Mouse (Mus musculus): ENCODE results near the gene Rbfox1. TPM values are rescaled to one million over a fixed set of nuclear protein-coding genes. Genes with fewer than 3 reads are reported as not detected.

Gene Rbfox1
- polyA plus RNA-seq, 1 experiment from 2014 or later: 4.6 TPM

DNA sequence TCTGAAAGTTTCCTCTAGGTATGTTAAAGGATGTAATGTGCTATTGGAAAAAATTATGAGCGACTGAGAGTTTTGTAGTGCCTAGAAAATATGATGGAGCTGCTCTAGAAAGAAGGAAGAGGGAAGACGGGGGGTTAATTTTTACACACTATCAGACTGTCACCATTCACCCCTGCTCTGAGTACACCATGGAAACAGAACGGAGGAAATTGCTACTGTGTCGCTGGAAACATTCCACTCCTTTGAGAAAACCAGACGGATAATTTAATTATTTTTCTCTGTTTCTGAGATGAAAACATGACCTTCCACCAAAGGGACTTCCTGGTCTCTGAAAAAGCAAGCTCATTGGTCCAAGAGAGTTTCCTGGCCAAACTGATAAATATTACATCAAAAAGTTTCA is 1077.4 kb downstream of the Rbfox1 start:
- 42% methylated on average over 5 of the region's 5 CpGs for WGBS
- H3K36me3 ChIP-seq (ENCODE audit: control insufficient read depth, insufficient read depth, low read length): no peaks in the 10 kb centered on the region

GRCm38 (mm10) chr16:6963533-6963932 is 1078.4 kb downstream of the Rbfox1 start:
- WGBS: 73% methylated on average over 4 of the region's 4 CpGs

More for the DNA sequence above, 1077.4 kb downstream of the Rbfox1 start:
- H3K4me2 ChIP-seq (ENCODE audit: low read depth, low read length, severe bottlenecking): no peak overlapping the region
- peaks cover 63% of the 10 kb centered on the region for H3K27me3 ChIP-seq (ENCODE audit: control insufficient read depth, insufficient read depth, low read length)
- H3K27ac ChIP-seq (ENCODE audit: low read depth, low read length): no peak overlapping the region
- no peak overlapping the region for H3K9ac ChIP-seq (ENCODE audit: low read length)
- peaks cover 10% of the 10 kb centered on the region; the same call in 1 of the 2 replicates for H3K4me1 ChIP-seq (replicated peaks; ENCODE audit: control insufficient read depth, insufficient read depth, low read length)
- no peaks in the 10 kb centered on the region for H3K9me3 ChIP-seq (ENCODE audit: control insufficient read depth, low read length)
- ATAC-seq (replicated peaks; ENCODE audit: low FRiP score) (no peak), DNase-seq (ENCODE audit: low spot score) (no peak)
- H3K4me3 ChIP-seq (ENCODE audit: low read depth, low read length): no peak overlapping the region

GRCm38 (mm10) chr16:6964720-6965583 is 1079.8 kb downstream of the Rbfox1 start:
- Histone ChIP-seq H3K4me2 (ENCODE audit: low read depth, low read length, severe bottlenecking) (no peak overlapping the region), H3K4me3 (ENCODE audit: low read depth, low read length) (no peak overlapping the region), H3K9ac (ENCODE audit: low read length) (no peak overlapping the region), H3K9me3 (ENCODE audit: control insufficient read depth, low read length) (no peaks in the 10 kb centered on the region), H3K27me3 (ENCODE audit: control insufficient read depth, insufficient read depth, low read length) (peaks cover 59% of the 10 kb centered on the region), H3K36me3 (ENCODE audit: control insufficient read depth, insufficient read depth, low read length) (no peaks in the 10 kb centered on the region), H3K27ac (ENCODE audit: low read depth, low read length) (no peak overlapping the region), H3K4me1 (replicated peaks; ENCODE audit: control insufficient read depth, insufficient read depth, low read length) (peaks cover 10% of the 10 kb centered on the region; the same call in 1 of the 2 replicates)
- ATAC-seq (replicated peaks; ENCODE audit: low FRiP score): peak; percentile 69
- 3% methylated on average over 8 of the region's 8 CpGs for WGBS
- peak; percentile 55 for DNase-seq (ENCODE audit: low spot score)

More at GRCm38 (mm10) chr16:6963533-6963932, 1078.4 kb downstream of the Rbfox1 start:
- Histone ChIP-seq H3K27me3 (ENCODE audit: control insufficient read depth, insufficient read depth, low read length) (peaks cover 62% of the 10 kb centered on the region), H3K4me3 (ENCODE audit: low read depth, low read length) (no peak overlapping the region), H3K27ac (ENCODE audit: low read depth, low read length) (no peak overlapping the region), H3K4me2 (ENCODE audit: low read depth, low read length, severe bottlenecking) (no peak overlapping the region), H3K4me1 (replicated peaks; ENCODE audit: control insufficient read depth, insufficient read depth, low read length) (peaks cover 10% of the 10 kb centered on the region; the same call in 1 of the 2 replicates), H3K9ac (ENCODE audit: low read length) (no peak overlapping the region), H3K36me3 (ENCODE audit: control insufficient read depth, insufficient read depth, low read length) (no peaks in the 10 kb centered on the region), H3K9me3 (ENCODE audit: control insufficient read depth, low read length) (no peaks in the 10 kb centered on the region)
- DNase-seq (ENCODE audit: low spot score): no peak
- no peak for ATAC-seq (replicated peaks; ENCODE audit: low FRiP score)

DNA sequence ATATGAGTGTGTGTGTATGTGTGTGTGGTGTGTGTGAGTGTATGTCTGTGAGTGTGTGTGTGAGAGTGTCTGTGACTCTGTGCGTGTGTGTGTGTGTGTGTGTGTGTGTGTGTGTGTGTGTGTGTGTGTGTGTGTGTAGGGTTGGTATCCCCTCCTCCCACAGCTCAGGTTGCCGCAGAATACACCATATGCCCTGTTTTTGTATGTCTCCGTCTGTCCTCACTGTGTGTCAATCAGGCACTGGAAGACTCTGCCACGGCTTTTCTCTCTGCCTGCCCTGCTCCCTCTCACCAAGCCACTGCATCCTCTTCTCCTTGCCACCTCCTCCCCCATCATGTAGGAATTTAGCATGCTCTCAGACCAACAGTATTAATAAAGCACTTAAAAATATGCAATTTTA is 1084.8 kb downstream of the Rbfox1 start:
- Histone ChIP-seq H3K36me3 (ENCODE audit: control insufficient read depth, insufficient read depth, low read length) (no peaks in the 10 kb centered on the region), H3K9ac (ENCODE audit: low read length) (no peak overlapping the region), H3K9me3 (ENCODE audit: control insufficient read depth, low read length) (no peaks in the 10 kb centered on the region), H3K27me3 (ENCODE audit: control insufficient read depth, insufficient read depth, low read length) (peaks cover 47% of the 10 kb centered on the region), H3K27ac (ENCODE audit: low read depth, low read length) (no peak overlapping the region), H3K4me1 (replicated peaks; ENCODE audit: control insufficient read depth, insufficient read depth, low read length) (peaks cover 5% of the 10 kb centered on the region; the same call in 1 of the 2 replicates), H3K4me3 (ENCODE audit: low read depth, low read length) (no peak overlapping the region), H3K4me2 (ENCODE audit: low read depth, low read length, severe bottlenecking) (no peak overlapping the region)
- DNase-seq (ENCODE audit: low spot score) (no peak), ATAC-seq (replicated peaks; ENCODE audit: low FRiP score) (no peak)
- 85% methylated on average over 4 of the region's 4 CpGs for WGBS

- ATAC-seq (replicated peaks; ENCODE audit: low FRiP score) (no peak), DNase-seq (ENCODE audit: low spot score) (no peak)
- Histone ChIP-seq H3K27me3 (ENCODE audit: control insufficient read depth, insufficient read depth, low read length) (peaks cover 7% of the 10 kb centered on the region), H3K4me1 (replicated peaks; ENCODE audit: control insufficient read depth, insufficient read depth, low read length) (no peaks in the 10 kb centered on the region), H3K36me3 (ENCODE audit: control insufficient read depth, insufficient read depth, low read length) (no peaks in the 10 kb centered on the region), H3K9ac (ENCODE audit: low read length) (no peak overlapping the region), H3K4me3 (ENCODE audit: low read depth, low read length) (no peak overlapping the region), H3K27ac (ENCODE audit: low read depth, low read length) (no peak overlapping the region), H3K4me2 (ENCODE audit: low read depth, low read length, severe bottlenecking) (no peak overlapping the region), H3K9me3 (ENCODE audit: control insufficient read depth, low read length) (no peaks in the 10 kb centered on the region)
- WGBS: 69% methylated on average over 7 of the region's 7 CpGs
Observed at GRCm38 (mm10) chr16:6976341-6976740, 1091.2 kb downstream of the Rbfox1 start.

- 88% methylated on average over 2 of the region's 2 CpGs for WGBS
- Histone ChIP-seq H3K27me3 (ENCODE audit: control insufficient read depth, insufficient read depth, low read length) (no peaks in the 10 kb centered on the region), H3K4me3 (ENCODE audit: low read depth, low read length) (no peak overlapping the region), H3K4me1 (replicated peaks; ENCODE audit: control insufficient read depth, insufficient read depth, low read length) (no peaks in the 10 kb centered on the region), H3K9ac (ENCODE audit: low read length) (no peak overlapping the region), H3K27ac (ENCODE audit: low read depth, low read length) (no peak overlapping the region), H3K4me2 (ENCODE audit: low read depth, low read length, severe bottlenecking) (no peak overlapping the region), H3K36me3 (ENCODE audit: control insufficient read depth, insufficient read depth, low read length) (no peaks in the 10 kb centered on the region), H3K9me3 (ENCODE audit: control insufficient read depth, low read length) (no peaks in the 10 kb centered on the region)
- DNase-seq (ENCODE audit: low spot score) (no peak), ATAC-seq (replicated peaks; ENCODE audit: low FRiP score) (no peak)
Observed at GRCm38 (mm10) chr16:6983947-6984346, 1098.8 kb downstream of the Rbfox1 start.

- Histone ChIP-seq H3K4me3 (ENCODE audit: low read depth, low read length) (no peak overlapping the region), H3K9ac (ENCODE audit: low read length) (no peak overlapping the region), H3K27ac (ENCODE audit: low read depth, low read length) (no peak overlapping the region), H3K4me2 (ENCODE audit: low read depth, low read length, severe bottlenecking) (no peak overlapping the region), H3K4me1 (replicated peaks; ENCODE audit: control insufficient read depth, insufficient read depth, low read length) (no peaks in the 10 kb centered on the region), H3K9me3 (ENCODE audit: control insufficient read depth, low read length) (no peaks in the 10 kb centered on the region), H3K36me3 (ENCODE audit: control insufficient read depth, insufficient read depth, low read length) (no peaks in the 10 kb centered on the region), H3K27me3 (ENCODE audit: control insufficient read depth, insufficient read depth, low read length) (no peaks in the 10 kb centered on the region)
- DNase-seq (ENCODE audit: low spot score) (no peak), ATAC-seq (replicated peaks; ENCODE audit: low FRiP score) (no peak)
Observed at GRCm38 (mm10) chr16:6986031-6986430, 1100.9 kb downstream of the Rbfox1 start.

GRCm38 (mm10) chr16:6986494-6986893 is 1101.3 kb downstream of the Rbfox1 start:
- DNase-seq (ENCODE audit: low spot score) (no peak), ATAC-seq (replicated peaks; ENCODE audit: low FRiP score) (no peak)
- no peaks in the 10 kb centered on the region for H3K4me1 ChIP-seq (replicated peaks; ENCODE audit: control insufficient read depth, insufficient read depth, low read length)
- no peak overlapping the region for H3K27ac ChIP-seq (ENCODE audit: low read depth, low read length)
- no peaks in the 10 kb centered on the region for H3K27me3 ChIP-seq (ENCODE audit: control insufficient read depth, insufficient read depth, low read length)
- WGBS: 78% methylated on average over 2 of the region's 2 CpGs
- H3K4me3 ChIP-seq (ENCODE audit: low read depth, low read length): no peak overlapping the region
- H3K9ac ChIP-seq (ENCODE audit: low read length): no peak overlapping the region
- H3K9me3 ChIP-seq (ENCODE audit: control insufficient read depth, low read length): no peaks in the 10 kb centered on the region
- H3K4me2 ChIP-seq (ENCODE audit: low read depth, low read length, severe bottlenecking): no peak overlapping the region
- H3K36me3 ChIP-seq (ENCODE audit: control insufficient read depth, insufficient read depth, low read length): no peaks in the 10 kb centered on the region

DNA sequence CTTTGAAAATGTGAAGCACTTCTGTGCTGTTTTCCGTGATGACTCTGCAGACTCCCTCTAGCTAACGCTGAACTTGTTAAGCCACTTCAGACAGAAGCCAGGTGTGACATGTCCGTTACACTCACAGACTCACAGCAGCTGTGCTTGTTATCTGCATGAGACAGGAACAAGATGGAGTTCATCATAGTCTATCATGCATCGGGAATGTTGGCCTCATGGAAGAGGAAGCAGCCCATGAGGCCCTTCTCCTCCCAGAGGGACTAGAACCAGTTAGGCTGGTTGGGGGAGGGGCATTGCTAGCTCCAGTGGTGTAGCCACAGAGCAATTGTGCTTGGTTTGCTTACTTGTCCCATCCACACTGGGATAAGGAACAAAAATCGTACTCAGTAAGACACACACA is 1107.1 kb downstream of the Rbfox1 start:
- Histone ChIP-seq H3K27me3 (ENCODE audit: control insufficient read depth, insufficient read depth, low read length) (no peaks in the 10 kb centered on the region), H3K27ac (ENCODE audit: low read depth, low read length) (no peak overlapping the region), H3K4me1 (replicated peaks; ENCODE audit: control insufficient read depth, insufficient read depth, low read length) (no peaks in the 10 kb centered on the region), H3K36me3 (ENCODE audit: control insufficient read depth, insufficient read depth, low read length) (no peaks in the 10 kb centered on the region), H3K4me2 (ENCODE audit: low read depth, low read length, severe bottlenecking) (no peak overlapping the region), H3K9me3 (ENCODE audit: control insufficient read depth, low read length) (no peaks in the 10 kb centered on the region), H3K4me3 (ENCODE audit: low read depth, low read length) (no peak overlapping the region), H3K9ac (ENCODE audit: low read length) (no peak overlapping the region)
- 94% methylated on average over 5 of the region's 5 CpGs for WGBS
- ATAC-seq (replicated peaks; ENCODE audit: low FRiP score) (no peak), DNase-seq (ENCODE audit: low spot score) (no peak)

Data from forebrain, embryonic 11.5 days (tissue).